Mouse (Mus musculus): ENCODE results near the gene 2610318N02Rik.
"Not testable (repeated sequence)": the region's sequence is repeated elsewhere in the genome, so short reads cannot be mapped to it uniquely, and the experiment has no call there.

DNA sequence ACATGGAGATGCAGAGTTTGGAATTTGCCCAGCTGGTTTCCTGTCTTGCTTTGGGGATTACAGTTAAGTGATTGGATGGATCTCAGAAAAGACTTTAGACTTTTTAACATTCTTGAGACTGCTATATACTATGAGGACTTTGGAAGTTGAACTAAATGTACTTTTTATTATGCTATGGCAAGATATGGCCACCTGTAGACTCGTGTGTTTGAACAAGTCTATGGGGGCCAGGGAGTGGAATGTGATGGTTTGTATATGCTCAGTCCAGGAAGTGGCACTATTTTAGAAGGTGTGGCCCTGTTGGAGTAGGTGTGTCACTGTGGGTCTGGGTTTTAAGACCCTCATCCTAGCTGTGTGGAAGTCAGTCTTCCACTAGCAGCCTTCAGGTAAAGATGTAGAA is 40.5 kb upstream of the 2610318N02Rik start:
- not testable (repeated sequence) for TF ChIP-seq CTCF (IDR thresholded peaks at IDR 0.05; ENCODE audit: borderline replicate concordance, extremely low read depth, insufficient read depth, insufficient read length); POLR2A (IDR thresholded peaks at IDR 0.05; ENCODE audit: borderline replicate concordance, extremely low read depth, insufficient read depth, insufficient read length, poor library complexity, severe bottlenecking)

Measured in brain, embryonic 14.5 days (tissue).